Mouse (Mus musculus) neural tube, embryonic 15.5 days (tissue): ENCODE results near the gene Tctn1. TPM values are rescaled to one million over a fixed set of nuclear protein-coding genes. Genes with fewer than 3 reads are reported as not detected.

ENCODE experiments used
- ATAC-seq: fragments of 200-750 bp; cut with Nextera tagmentation; 2 replicates; pipeline ENCODE4 v1.8.0; 2017; ENCODE audit warnings: mild to moderate bottlenecking, moderate TSS enrichment, moderate library complexity; ENCODE audit not compliant: low FRiP score
- H3K27ac ChIP-seq: fragments of 300-500 bp; sonication (generic); replicated peaks from 2 replicates; pipeline ENCODE4 v1.5.1; 2015; ENCODE audit warnings: mild to moderate bottlenecking, inconsistent platforms
- H3K27me3 ChIP-seq: fragments of 300-500 bp; sonication (generic); replicated peaks from 2 replicates; pipeline ENCODE4 v1.6.1; 2015; ENCODE audit warnings: inconsistent platforms
- H3K36me3 ChIP-seq: fragments of 300-500 bp; sonication (generic); 2 replicates; pipeline ENCODE4 v1.6.1; 2015; ENCODE audit warnings: inconsistent platforms
- H3K4me1 ChIP-seq: fragments of 300-500 bp; sonication (generic); 2 replicates; pipeline ENCODE4 v1.6.1; 2015; ENCODE audit warnings: inconsistent platforms
- H3K4me2 ChIP-seq: fragments of 300-500 bp; sonication (generic); 2 replicates; pipeline ENCODE4 v1.6.1; 2015; ENCODE audit warnings: inconsistent platforms, mild to moderate bottlenecking, moderate library complexity
- H3K4me3 ChIP-seq: fragments of 300-500 bp; sonication (generic); replicated peaks from 2 replicates; pipeline ENCODE4 v1.5.1; 2015; ENCODE audit warnings: mild to moderate bottlenecking, inconsistent platforms
- H3K9ac ChIP-seq: fragments of 300-500 bp; sonication (generic); replicated peaks from 2 replicates; pipeline ENCODE4 v1.6.1; 2015; ENCODE audit warnings: mild to moderate bottlenecking, inconsistent platforms
- H3K9me3 ChIP-seq: fragments of 300-500 bp; sonication (generic); replicated peaks from 2 replicates; pipeline ENCODE4 v1.6.1; 2016; ENCODE audit warnings: inconsistent platforms
- WGBS: fragments of 180-500 bp; shearing (Covaris S2); methylation state at CpG from one replicate; pipeline ENCODE4 v1.1.7; 2015; ENCODE audit warnings: mixed read lengths; 5-methylcytosine and 5-hydroxymethylcytosine counted together
- polyA plus RNA-seq: library from polyadenylated mRNA; unstranded; fragments of >200 nt; fragmentation: Nextera tagmentation; extraction: Ambion mirVana; gene quantifications from 2 replicates; pipeline ENCODE4 v1.2.1, GENCODE M21; 2015

The Tctn1 gene
- polyA plus RNA-seq, 1 experiment from 2014 or later, result 5.8 TPM

GRCm38 (mm10) chr5:122295113-122295935 lies 31.1 kb upstream of the Tctn1 start:
- Histone ChIP-seq H3K9me3 (no peaks in the 10 kb centered on the region), H3K4me2 (no peak overlapping the region), H3K27me3 (no peaks in the 10 kb centered on the region), H3K4me3 (no peak overlapping the region), H3K4me1 (peaks cover 42% of the 10 kb centered on the region), H3K36me3 (no peaks in the 10 kb centered on the region), H3K27ac (no peak overlapping the region), H3K9ac (no peak overlapping the region)
- ATAC-seq, result no peak
- WGBS, result 73% methylated on average over 14 of the region's 14 CpGs

- 42% methylated on average over 3 of the region's 3 CpGs for WGBS
- Histone ChIP-seq H3K9ac (no peak overlapping the region), H3K9me3 (no peaks in the 10 kb centered on the region), H3K4me3 (no peak overlapping the region), H3K4me2 (no peak overlapping the region), H3K27me3 (no peaks in the 10 kb centered on the region), H3K27ac (no peak overlapping the region), H3K4me1 (peaks cover 42% of the 10 kb centered on the region), H3K36me3 (no peaks in the 10 kb centered on the region)
- no peak for ATAC-seq
Observed at GRCm38 (mm10) chr5:122294219-122294735, 30.0 kb upstream of the Tctn1 start.

- Histone ChIP-seq H3K9me3 (no peaks in the 10 kb centered on the region), H3K9ac (no peak overlapping the region), H3K36me3 (0 out of 2 replicates have a peak, but pooled peaks cover 1% of the 10 kb centered on the region), H3K27ac (no peak overlapping the region), H3K4me2 (no peak overlapping the region), H3K4me3 (no peak overlapping the region), H3K27me3 (no peaks in the 10 kb centered on the region), H3K4me1 (peaks cover 39% of the 10 kb centered on the region)
- 69% methylated on average over 6 of the region's 6 CpGs for WGBS
- ATAC-seq, result no peak
Observed at GRCm38 (mm10) chr5:122293131-122293530, 28.9 kb upstream of the Tctn1 start.

- 76% methylated on average over 17 of the region's 17 CpGs for WGBS
- H3K4me1 ChIP-seq, result peaks cover 48% of the 10 kb centered on the region
- H3K4me3 ChIP-seq, result no peak overlapping the region
- no peak for ATAC-seq
- H3K9ac ChIP-seq, result no peak overlapping the region
- H3K27me3 ChIP-seq, result no peaks in the 10 kb centered on the region
- no peaks in the 10 kb centered on the region for H3K9me3 ChIP-seq
- H3K4me2 ChIP-seq, result no peak overlapping the region
- H3K27ac ChIP-seq, result no peak overlapping the region
- H3K36me3 ChIP-seq, result 0 out of 2 replicates have a peak, but pooled peaks cover 4% of the 10 kb centered on the region
Observed at GRCm38 (mm10) chr5:122291553-122292339, 27.5 kb upstream of the Tctn1 start.

- Histone ChIP-seq H3K27me3 (no peaks in the 10 kb centered on the region), H3K9me3 (no peaks in the 10 kb centered on the region), H3K4me2 (no peak overlapping the region), H3K4me1 (peaks cover 54% of the 10 kb centered on the region), H3K27ac (no peak overlapping the region), H3K9ac (no peak overlapping the region), H3K36me3 (0 out of 2 replicates have a peak, but pooled peaks cover 4% of the 10 kb centered on the region), H3K4me3 (no peak overlapping the region)
- WGBS, result 51% methylated on average over 6 of the region's 6 CpGs
- ATAC-seq, result no peak
Observed at GRCm38 (mm10) chr5:122291149-122291548, 26.9 kb upstream of the Tctn1 start.

GRCm38 (mm10) chr5:122288147-122288811 lies 24.0 kb upstream of the Tctn1 start:
- H3K4me2 ChIP-seq, result no peak overlapping the region
- 0 out of 2 replicates have a peak, but pooled peaks cover 4% of the 10 kb centered on the region for H3K36me3 ChIP-seq
- H3K27ac ChIP-seq, result no peak overlapping the region
- ATAC-seq, result no peak
- WGBS, result 86% methylated on average over 4 of the region's 4 CpGs
- H3K9ac ChIP-seq, result no peak overlapping the region
- H3K4me3 ChIP-seq, result no peak overlapping the region
- H3K4me1 ChIP-seq, result peaks cover 44% of the 10 kb centered on the region
- no peaks in the 10 kb centered on the region for H3K27me3 ChIP-seq
- no peaks in the 10 kb centered on the region for H3K9me3 ChIP-seq

- Histone ChIP-seq H3K9me3 (no peaks in the 10 kb centered on the region), H3K4me2 (peak overlapping the region; percentile 9; the same call in 1 of the 2 replicates), H3K4me3 (no peak overlapping the region), H3K4me1 (peaks cover 36% of the 10 kb centered on the region), H3K27me3 (no peaks in the 10 kb centered on the region), H3K9ac (no peak overlapping the region), H3K36me3 (0 out of 2 replicates have a peak, but pooled peaks cover 4% of the 10 kb centered on the region), H3K27ac (no peak overlapping the region)
- over 99% methylated on average over 4 of the region's 4 CpGs for WGBS
- no peak for ATAC-seq
Observed at GRCm38 (mm10) chr5:122287026-122287425, 22.8 kb upstream of the Tctn1 start.

- Histone ChIP-seq H3K27ac (no peak overlapping the region), H3K4me3 (peak overlapping the region; percentile 91; the same call in 1 of the 2 replicates), H3K4me1 (peaks cover 30% of the 10 kb centered on the region), H3K36me3 (0 out of 2 replicates have a peak, but pooled peaks cover 4% of the 10 kb centered on the region), H3K9me3 (no peaks in the 10 kb centered on the region), H3K27me3 (no peaks in the 10 kb centered on the region), H3K4me2 (peak overlapping the region; percentile 94), H3K9ac (no peak overlapping the region)
- ATAC-seq, result no peak
- 86% methylated on average over 10 of the region's 10 CpGs for WGBS
Observed at GRCm38 (mm10) chr5:122286191-122286590, 21.9 kb upstream of the Tctn1 start.

GRCm38 (mm10) chr5:122285767-122286150 lies 21.5 kb upstream of the Tctn1 start:
- ATAC-seq, result no peak
- Histone ChIP-seq H3K9me3 (no peaks in the 10 kb centered on the region), H3K36me3 (0 out of 2 replicates have a peak, but pooled peaks cover 4% of the 10 kb centered on the region), H3K4me3 (peak overlapping the region; percentile 91), H3K4me2 (peak overlapping the region; percentile 94), H3K27me3 (no peaks in the 10 kb centered on the region), H3K9ac (peak overlapping the region; percentile 93), H3K27ac (no peak overlapping the region), H3K4me1 (peaks cover 30% of the 10 kb centered on the region)
- 53% methylated on average over 7 of the region's 7 CpGs for WGBS

- peaks cover 32% of the 10 kb centered on the region for H3K4me1 ChIP-seq
- H3K4me3 ChIP-seq, result peak overlapping the region; percentile 91
- H3K4me2 ChIP-seq, result peak overlapping the region; percentile 94
- H3K36me3 ChIP-seq, result 0 out of 2 replicates have a peak, but pooled peaks cover 4% of the 10 kb centered on the region
- no peaks in the 10 kb centered on the region for H3K9me3 ChIP-seq
- no peaks in the 10 kb centered on the region for H3K27me3 ChIP-seq
- ATAC-seq, result peak; percentile 56
- under 1% methylated on average over 34 of the region's 34 CpGs for WGBS
- H3K27ac ChIP-seq, result peak overlapping the region; percentile 93
- peak overlapping the region; percentile 93 for H3K9ac ChIP-seq
Observed at GRCm38 (mm10) chr5:122285029-122285766, 20.9 kb upstream of the Tctn1 start.
